Mouse (Mus musculus): Measurements from ENCODE around the gene Uhmk1. TPM values are rescaled to one million over a fixed set of nuclear protein-coding genes. Genes with fewer than 3 reads are reported as not detected.
"Not testable (repeated sequence)": the region's sequence is repeated elsewhere in the genome, so short reads cannot be mapped to it uniquely, and the experiment has no call there.

Uhmk1 gene
- polyA plus RNA-seq (2015; fragmentation: Nextera tagmentation; extraction: Ambion mirVana), result 5.6 and 5.8 TPM in 2 replicates

DNA sequence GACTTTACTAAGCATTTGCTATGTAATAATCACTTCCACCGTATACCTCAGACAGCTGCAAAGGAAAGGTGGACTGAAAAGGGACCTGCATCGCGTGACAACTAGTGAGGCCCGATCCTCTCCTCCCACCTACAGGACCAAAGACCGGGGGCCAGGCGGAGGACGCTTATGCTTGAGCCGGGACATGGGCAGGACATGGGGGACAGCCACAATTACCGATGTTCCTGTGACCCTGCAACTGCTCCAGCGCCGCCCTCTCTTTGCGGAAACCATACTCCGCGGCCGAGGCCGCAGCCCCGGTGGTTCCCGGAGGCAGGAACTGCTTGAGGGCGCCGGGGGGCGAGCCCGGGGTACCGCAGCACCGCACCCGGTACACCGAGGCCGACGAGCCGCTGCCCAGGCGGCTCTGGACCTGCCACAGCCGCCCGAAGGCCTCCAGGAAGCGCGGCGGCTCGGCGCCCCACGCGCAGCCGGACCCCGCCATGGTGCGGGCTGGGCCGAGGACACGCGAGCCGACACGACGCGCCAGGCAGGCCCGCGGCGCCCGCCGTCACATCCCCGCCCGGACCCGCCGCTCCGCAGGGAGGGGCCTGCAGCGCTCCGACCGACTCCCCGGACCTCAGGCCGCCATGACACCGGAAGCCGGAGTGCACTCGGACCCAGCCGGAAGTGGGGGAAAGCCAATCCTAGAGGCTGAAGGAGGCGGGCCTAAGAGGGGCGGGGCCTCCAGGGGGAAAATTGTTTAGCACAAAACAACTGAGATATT is at the start of gene Uhmk1:
Gene Uhmk1 (minus strand): TSS at position 641 of the 766 bp plus-strand sequence.
- Histone ChIP-seq H3K27ac (peak within 1 kb of the TSS; percentile 72; the same call in 1 of the 2 replicates), H3K4me3 (peak within 1 kb of the TSS; percentile 77), H3K9me3 (no peaks in the 10 kb centered on the region), H3K4me1 (peaks cover 4% of the 10 kb centered on the region), H3K36me3 (peaks cover 23% of the 10 kb centered on the region), H3K9ac (peak within 1 kb of the TSS; percentile 96), H3K27me3 (no peaks in the 10 kb centered on the region), H3K4me2 (replicated peaks) (peak within 1 kb of the TSS; percentile 80)
- WGBS, result under 1% methylated on average over 59 of the region's 70 CpGs
- peak; percentile 99 for ATAC-seq (ENCODE audit: low FRiP score, low read depth)

DNA sequence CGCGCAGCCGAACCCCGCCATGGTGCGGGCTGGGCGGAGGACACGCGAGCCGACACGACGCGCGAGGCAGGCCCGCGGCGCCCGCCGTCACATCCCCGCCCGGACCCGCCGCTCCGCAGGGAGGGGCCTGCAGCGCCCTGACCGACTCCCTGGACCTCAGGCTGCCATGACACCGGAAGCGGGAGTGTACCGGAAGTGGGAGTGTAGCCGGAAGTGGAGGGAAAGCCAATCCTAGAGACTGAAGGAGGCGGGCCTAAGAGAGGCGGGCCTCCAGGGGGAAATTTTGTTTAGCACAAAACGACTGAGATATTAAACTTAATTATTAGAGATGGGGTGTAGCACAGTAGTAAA is 40.3 kb upstream of the Uhmk1 start:
- Histone ChIP-seq H3K4me2 (replicated peaks) (peak overlapping the region; percentile 74), H3K9ac (peak overlapping the region; percentile 86), H3K27ac (no peak overlapping the region), H3K36me3 (no peaks in the 10 kb centered on the region), H3K27me3 (peaks cover 2% of the 10 kb centered on the region; the same call in 1 of the 2 replicates), H3K4me3 (peak overlapping the region; percentile 65), H3K9me3 (no peaks in the 10 kb centered on the region), H3K4me1 (no peaks in the 10 kb centered on the region)
- WGBS, result 7% methylated on average over 19 of the region's 32 CpGs
- peak; percentile 97 for ATAC-seq (ENCODE audit: low FRiP score, low read depth)

DNA sequence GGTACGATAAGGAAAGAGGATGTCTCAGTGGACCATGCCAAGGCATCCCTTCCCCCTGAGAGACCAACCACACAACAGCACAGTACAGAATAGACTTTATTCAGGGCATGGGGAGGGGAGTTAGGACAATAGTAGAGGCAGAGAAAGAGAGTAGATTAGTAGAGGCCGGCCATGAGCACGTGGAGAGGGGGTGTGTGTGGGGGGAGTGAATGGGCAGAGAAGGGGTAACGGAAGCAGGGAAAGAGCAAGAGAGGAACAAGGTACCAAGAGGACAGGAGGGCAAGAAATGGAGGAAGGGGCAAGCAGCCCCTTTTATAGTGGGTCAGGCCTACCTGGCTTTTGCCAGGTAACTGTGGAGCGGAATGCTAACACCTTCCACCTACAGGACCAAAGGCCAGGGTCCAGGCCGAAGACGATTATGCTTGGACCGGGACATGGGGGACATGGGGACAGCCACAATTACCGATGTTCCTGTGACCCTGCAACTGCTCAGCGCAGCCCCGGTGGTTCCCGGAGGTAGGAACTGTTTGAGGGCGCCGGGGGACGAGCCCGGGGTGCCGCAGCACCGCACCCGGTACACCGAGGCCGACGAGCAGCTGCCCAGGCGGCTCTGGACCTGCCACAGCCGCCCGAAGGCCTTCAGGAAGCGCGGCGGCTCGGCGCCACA is 39.8 kb upstream of the Uhmk1 start:
- Histone ChIP-seq H3K9me3 (no peaks in the 10 kb centered on the region), H3K4me3 (peak overlapping the region; percentile 65), H3K27ac (no peak overlapping the region), H3K27me3 (peaks cover 2% of the 10 kb centered on the region; the same call in 1 of the 2 replicates), H3K4me2 (replicated peaks) (peak overlapping the region; percentile 74), H3K9ac (peak overlapping the region; percentile 86), H3K36me3 (no peaks in the 10 kb centered on the region), H3K4me1 (no peaks in the 10 kb centered on the region)
- peak; percentile 67 for ATAC-seq (ENCODE audit: low FRiP score, low read depth)
- 27% methylated on average over 30 of the region's 30 CpGs for WGBS

DNA sequence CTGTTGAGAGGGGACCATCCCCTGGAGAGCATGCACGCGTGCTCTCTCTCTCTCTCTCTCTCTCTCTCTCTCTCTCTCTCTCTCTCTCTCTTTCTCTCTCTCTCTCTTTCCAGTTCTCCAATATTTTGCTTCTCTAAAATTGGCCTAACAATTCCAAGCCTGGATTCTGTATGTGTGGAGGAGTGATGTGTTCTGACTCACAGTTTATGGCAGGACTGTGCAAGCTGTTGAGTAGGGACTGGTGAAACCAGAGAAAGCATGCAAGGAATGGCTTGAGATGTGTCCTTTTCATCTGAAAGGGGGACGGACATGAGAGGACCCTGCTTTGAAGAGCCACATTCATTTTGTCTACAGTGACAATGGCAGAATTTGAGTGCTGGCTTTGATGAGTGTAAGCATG is 29.8 kb upstream of the Uhmk1 start:
- no peaks in the 10 kb centered on the region for H3K27me3 ChIP-seq
- H3K9ac ChIP-seq, result no peak overlapping the region
- H3K4me3 ChIP-seq, result no peak overlapping the region
- H3K4me2 ChIP-seq (replicated peaks), result no peak overlapping the region
- WGBS, result 93% methylated on average over 3 of the region's 3 CpGs
- no peaks in the 10 kb centered on the region for H3K36me3 ChIP-seq
- no peak for ATAC-seq (ENCODE audit: low FRiP score, low read depth)
- H3K27ac ChIP-seq, result no peak overlapping the region
- H3K9me3 ChIP-seq, result no peaks in the 10 kb centered on the region
- H3K4me1 ChIP-seq, result no peaks in the 10 kb centered on the region

DNA sequence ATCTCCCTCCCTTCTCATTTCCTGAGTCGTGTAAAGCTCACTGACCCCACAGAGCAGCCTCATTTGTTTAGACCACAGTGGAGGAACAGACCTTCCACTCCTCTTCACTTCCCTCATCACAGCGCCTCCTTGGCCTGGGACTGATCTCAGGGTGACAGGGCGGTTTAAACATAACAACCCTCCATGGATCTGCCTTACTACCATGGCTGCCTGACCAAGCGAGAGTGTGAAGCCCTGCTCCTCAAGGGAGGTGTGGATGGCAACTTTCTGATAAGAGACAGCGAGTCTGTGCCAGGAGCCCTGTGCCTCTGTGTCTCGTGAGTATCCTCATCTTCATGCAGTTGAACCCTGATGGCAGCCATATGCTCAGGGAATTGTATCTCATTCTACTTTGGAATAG is 17.5 kb upstream of the Uhmk1 start, which contains the start of gene Sh2d1b2:
Gene Sh2d1b2 (plus strand): TSS at position 62 of the 400 bp plus-strand sequence.
- 70% methylated on average over 6 of the region's 6 CpGs for WGBS
- H3K9ac ChIP-seq; ATAC-seq (ENCODE audit: low FRiP score, low read depth); H3K27ac ChIP-seq; H3K36me3 ChIP-seq; H3K9me3 ChIP-seq; H3K4me1 ChIP-seq; H3K4me3 ChIP-seq; H3K27me3 ChIP-seq; H3K4me2 ChIP-seq (replicated peaks): not testable (repeated sequence)

GRCm38 (mm10) chr1:170223276-170223675 is 8.1 kb upstream of the Uhmk1 start:
- H3K27ac ChIP-seq, result no peak overlapping the region
- H3K36me3 ChIP-seq, result no peaks in the 10 kb centered on the region
- no peak overlapping the region for H3K4me3 ChIP-seq
- 73% methylated on average over 2 of the region's 2 CpGs for WGBS
- no peak for ATAC-seq (ENCODE audit: low FRiP score, low read depth)
- H3K27me3 ChIP-seq, result peaks cover 4% of the 10 kb centered on the region
- no peaks in the 10 kb centered on the region for H3K9me3 ChIP-seq
- H3K4me2 ChIP-seq (replicated peaks), result no peak overlapping the region
- H3K4me1 ChIP-seq, result no peaks in the 10 kb centered on the region
- H3K9ac ChIP-seq, result no peak overlapping the region

- no peak for ATAC-seq (ENCODE audit: low FRiP score, low read depth)
- H3K36me3 ChIP-seq, result no peaks in the 10 kb centered on the region
- H3K27me3 ChIP-seq, result peaks cover 4% of the 10 kb centered on the region
- H3K9ac ChIP-seq, result no peak overlapping the region
- H3K9me3 ChIP-seq, result no peaks in the 10 kb centered on the region
- H3K4me1 ChIP-seq, result no peaks in the 10 kb centered on the region
- H3K4me2 ChIP-seq (replicated peaks), result no peak overlapping the region
- H3K4me3 ChIP-seq, result no peak overlapping the region
- H3K27ac ChIP-seq, result no peak overlapping the region
Measured at GRCm38 (mm10) chr1:170220351-170220750, 5.2 kb upstream of the Uhmk1 start.

GRCm38 (mm10) chr1:170218091-170218884 is 3.1 kb upstream of the Uhmk1 start:
- no peak overlapping the region for H3K4me2 ChIP-seq (replicated peaks)
- no peaks in the 10 kb centered on the region for H3K36me3 ChIP-seq
- peaks cover 3% of the 10 kb centered on the region for H3K27me3 ChIP-seq
- H3K9me3 ChIP-seq, result no peaks in the 10 kb centered on the region
- no peak overlapping the region for H3K4me3 ChIP-seq
- H3K27ac ChIP-seq, result no peak overlapping the region
- WGBS, result 75% methylated on average over 6 of the region's 6 CpGs
- H3K4me1 ChIP-seq, result peaks cover 4% of the 10 kb centered on the region
- H3K9ac ChIP-seq, result no peak overlapping the region
- ATAC-seq (ENCODE audit: low FRiP score, low read depth), result no peak

- WGBS, result 80% methylated on average over 3 of the region's 3 CpGs
- H3K36me3 ChIP-seq, result peaks cover 18% of the 10 kb centered on the region
- peak overlapping the region; percentile 77 for H3K4me3 ChIP-seq
- H3K27me3 ChIP-seq, result no peaks in the 10 kb centered on the region
- H3K9me3 ChIP-seq, result no peaks in the 10 kb centered on the region
- H3K4me2 ChIP-seq (replicated peaks), result peak overlapping the region; percentile 80
- H3K4me1 ChIP-seq, result peaks cover 4% of the 10 kb centered on the region
- H3K27ac ChIP-seq, result no peak overlapping the region
- no peak for ATAC-seq (ENCODE audit: low FRiP score, low read depth)
- H3K9ac ChIP-seq, result no peak overlapping the region
Measured at GRCm38 (mm10) chr1:170215590-170215989, 393 bp upstream of the Uhmk1 start.

- ATAC-seq (ENCODE audit: low FRiP score, low read depth), result no peak
- WGBS, result 35% methylated on average over 7 of the region's 7 CpGs
- H3K9me3 ChIP-seq, result no peaks in the 10 kb centered on the region
Measured at GRCm38 (mm10) chr1:170214383-170214756, 827 bp downstream of the Uhmk1 start.

DNA sequence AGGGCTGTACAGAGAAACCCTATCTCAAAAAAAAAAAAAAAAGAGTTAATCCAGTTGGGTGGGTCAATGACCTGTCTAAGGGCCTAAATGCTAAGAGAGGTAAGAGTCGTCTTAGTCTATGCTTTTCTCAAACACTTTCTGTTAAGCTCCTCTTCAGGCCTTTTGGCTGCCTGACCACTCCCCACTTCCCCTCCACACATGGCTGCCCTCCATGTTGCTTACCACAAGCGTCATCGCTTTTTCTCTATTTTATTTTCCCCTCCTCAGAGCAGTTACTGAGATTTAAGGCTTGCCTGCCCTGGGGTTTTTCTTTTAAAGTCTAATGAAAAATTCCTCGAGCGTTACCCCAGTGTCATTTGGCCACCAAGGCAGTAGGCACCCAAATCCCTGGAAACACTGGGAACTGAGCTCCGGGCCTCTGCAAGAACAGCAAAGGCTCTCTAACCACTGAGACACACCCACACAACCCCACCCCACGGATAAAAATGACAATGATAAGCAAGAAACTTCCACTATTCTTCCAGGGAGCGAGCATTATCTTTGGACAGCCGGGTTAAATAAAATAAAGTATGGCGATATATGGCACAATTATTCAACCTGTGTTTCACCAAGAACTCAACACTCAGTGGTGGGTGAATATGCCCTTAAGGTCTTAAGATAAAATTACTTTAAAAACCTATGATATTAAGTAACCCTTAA is 1.9 kb downstream of the Uhmk1 start:
- Histone ChIP-seq H3K9me3 (no peaks in the 10 kb centered on the region), H3K4me1 (peaks cover 4% of the 10 kb centered on the region), H3K4me2 (replicated peaks) (0 out of 2 replicates have a peak overlapping the region, but pooled peaks have one; percentile 15), H3K9ac (no peak overlapping the region), H3K27me3 (no peaks in the 10 kb centered on the region), H3K36me3 (peaks cover 36% of the 10 kb centered on the region), H3K27ac (no peak overlapping the region), H3K4me3 (no peak overlapping the region)
- no peak for ATAC-seq (ENCODE audit: low FRiP score, low read depth)
- WGBS, result 91% methylated on average over 10 of the region's 10 CpGs

More at GRCm38 (mm10) chr1:170214383-170214756, 827 bp downstream of the Uhmk1 start:
- Histone ChIP-seq H3K36me3 (peaks cover 26% of the 10 kb centered on the region), H3K4me3 (peak overlapping the region; percentile 77), H3K27ac (peak overlapping the region; percentile 72; the same call in 1 of the 2 replicates), H3K4me2 (replicated peaks) (peak overlapping the region; percentile 80), H3K9ac (peak overlapping the region; percentile 96), H3K27me3 (no peaks in the 10 kb centered on the region), H3K4me1 (peaks cover 4% of the 10 kb centered on the region)

Data from limb, embryonic 13.5 days (tissue).